Mouse (Mus musculus) heart, postnatal 0 days (tissue): ENCODE results near the gene Lin7a.

ENCODE experiments used
- CTCF ChIP-seq: IDR thresholded peaks from 2 replicates; pipeline ENCODE4 v1.5.1; 2016; ENCODE audit warnings: antibody characterized with exemption, control low read depth, low read depth
- EP300 ChIP-seq: IDR thresholded peaks from 2 replicates; pipeline ENCODE4 v1.6.1; 2016; ENCODE audit warnings: antibody characterized with exemption, low read depth

GRCm38 (mm10) chr10:107251801-107252502 lies 19.5 kb upstream of the Lin7a start:
- TF ChIP-seq CTCF (no peak), EP300 (no peak)
